Mouse (Mus musculus) liver, adult (tissue): ENCODE results near the gene Skiv2l.
A peak's percentile ranks its signal among the peaks of the same experiment; 100 is the strongest.

Experiments
- GATA4 ChIP-seq: IDR thresholded peaks from 2 replicates; pipeline ENCODE4 v1.6.1; 2014; ENCODE audit warnings: mild to moderate bottlenecking, low read length; ENCODE audit not compliant: insufficient replicate concordance

The Skiv2l gene

GRCm38 (mm10) chr17:34885615-34886014, 35.6 kb upstream of the Skiv2l start:
- TF ChIP-seq GATA4 = no peak

GRCm38 (mm10) chr17:34884704-34885103, 34.7 kb upstream of the Skiv2l start:
- TF ChIP-seq GATA4 = no peak

- TF ChIP-seq GATA4 = no peak
These were observed 33.3 kb upstream of the Skiv2l start for GRCm38 (mm10) chr17:34883332-34883731.

- TF ChIP-seq GATA4 = no peak
These were observed 31.8 kb upstream of the Skiv2l start, which contains the start of gene Gm20547 for GRCm38 (mm10) chr17:34881683-34882310. Gm20547 (minus strand) TSS chr17:34882042.

GRCm38 (mm10) chr17:34881166-34881565, 31.2 kb upstream of the Skiv2l start:
- TF ChIP-seq GATA4 = no peak

- TF ChIP-seq GATA4 = no peak
These were observed 29.4 kb upstream of the Skiv2l start, which contains the start of gene Zbtb12 for GRCm38 (mm10) chr17:34879336-34879879. Zbtb12 (plus strand) TSS chr17:34879483.

GRCm38 (mm10) chr17:34874321-34874720, 24.3 kb upstream of the Skiv2l start:
- TF ChIP-seq GATA4 = no peak

GRCm38 (mm10) chr17:34865981-34866380, 16.0 kb upstream of the Skiv2l start:
- no peak for TF ChIP-seq GATA4

GRCm38 (mm10) chr17:34862416-34863081, 12.5 kb upstream of the Skiv2l start, which contains the start of gene Cfb:
Cfb (minus strand) TSS chr17:34862518.
- TF ChIP-seq GATA4 = no peak; the same call in 1 of the 2 replicates

- peak; percentile 32; the same call in 1 of the 2 replicates for TF ChIP-seq GATA4
These were observed 11.8 kb upstream of the Skiv2l start for GRCm38 (mm10) chr17:34861704-34862415.

GRCm38 (mm10) chr17:34860514-34860913, 10.5 kb upstream of the Skiv2l start:
- no peak for TF ChIP-seq GATA4

GRCm38 (mm10) chr17:34858670-34859069, 8.7 kb upstream of the Skiv2l start:
- no peak for TF ChIP-seq GATA4

GRCm38 (mm10) chr17:34855825-34856224, 5.8 kb upstream of the Skiv2l start:
- TF ChIP-seq GATA4 = no peak

GRCm38 (mm10) chr17:34854761-34855160, 4.8 kb upstream of the Skiv2l start:
- no peak for TF ChIP-seq GATA4

- TF ChIP-seq GATA4 = no peak
These were observed 3.5 kb upstream of the Skiv2l start for GRCm38 (mm10) chr17:34853511-34853910.
